Mouse (Mus musculus): ENCODE results near the gene Tubgcp2. TPM values are rescaled to one million over a fixed set of nuclear protein-coding genes. Genes with fewer than 3 reads are reported as not detected.

Tubgcp2 gene
- total and polyA plus RNA-seq, 2 experiments from 2014 or later = 24.5 to 53.1 TPM

DNA sequence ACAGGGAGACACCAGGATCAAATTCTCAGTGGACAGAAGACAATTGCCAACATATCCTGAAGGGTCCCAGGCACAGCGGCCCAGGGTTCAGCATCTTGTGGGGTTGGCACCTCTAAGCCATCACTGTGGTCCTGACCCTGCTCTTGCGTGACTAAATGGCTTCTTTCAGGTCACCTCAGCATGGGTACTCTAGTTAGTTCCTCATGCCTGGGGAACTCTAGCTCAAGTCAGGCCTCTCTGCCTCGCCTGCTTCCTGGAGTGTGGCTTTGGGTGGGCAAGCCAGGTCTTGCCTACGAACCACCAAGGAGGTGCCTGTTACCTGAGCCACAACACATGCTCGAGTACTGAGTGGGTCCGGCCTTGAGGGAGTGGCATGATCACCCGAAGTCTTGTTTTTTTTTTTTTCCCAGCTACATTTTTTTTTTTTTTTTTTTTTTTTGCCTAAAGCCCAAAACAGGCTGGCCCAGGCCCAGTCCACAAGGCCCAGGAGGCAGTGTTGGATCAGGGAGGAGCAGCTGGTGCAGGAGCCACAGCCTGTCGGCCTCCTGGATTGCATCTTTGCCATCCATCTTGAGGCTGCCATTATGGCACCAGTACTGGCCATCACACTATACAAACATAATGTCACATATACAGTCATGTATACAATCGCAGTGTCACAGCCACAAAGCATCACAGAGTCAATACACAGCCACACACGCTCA, 66.1 kb downstream of the Tubgcp2 start:
- H3K4me1 ChIP-seq (ENCODE audit: control insufficient read depth, insufficient read depth) = peaks cover 3% of the 10 kb centered on the region; the same call in 1 of the 2 replicates
- H3K4me2 ChIP-seq (ENCODE audit: low read depth, low read length) = no peak overlapping the region
- ATAC-seq (ENCODE audit: insufficient read depth, low read depth) (no peak), DNase-seq (ENCODE audit: low spot score) (no peak)
- 77% methylated on average over 10 of the region's 10 CpGs for WGBS
- no peaks in the 10 kb centered on the region for H3K9me3 ChIP-seq (replicated peaks; ENCODE audit: control insufficient read depth, low read length)
- H3K9ac ChIP-seq (replicated peaks; ENCODE audit: low read depth, low read length) = no peak overlapping the region
- H3K36me3 ChIP-seq (replicated peaks; ENCODE audit: control insufficient read depth, insufficient read depth, low read length) = no peaks in the 10 kb centered on the region
- H3K27ac ChIP-seq (ENCODE audit: low read depth) = no peak overlapping the region
- peaks cover 5% of the 10 kb centered on the region; the same call in 1 of the 2 replicates for H3K27me3 ChIP-seq (ENCODE audit: control insufficient read depth, insufficient read depth, low read length)
- TF ChIP-seq EP300 (IDR thresholded peaks at IDR 0.05; ENCODE audit: low read depth) (no peak), CTCF (IDR thresholded peaks at IDR 0.05; ENCODE audit: low read depth) (no peak)
- no peak overlapping the region for H3K4me3 ChIP-seq (ENCODE audit: low read depth, low read length)

DNA sequence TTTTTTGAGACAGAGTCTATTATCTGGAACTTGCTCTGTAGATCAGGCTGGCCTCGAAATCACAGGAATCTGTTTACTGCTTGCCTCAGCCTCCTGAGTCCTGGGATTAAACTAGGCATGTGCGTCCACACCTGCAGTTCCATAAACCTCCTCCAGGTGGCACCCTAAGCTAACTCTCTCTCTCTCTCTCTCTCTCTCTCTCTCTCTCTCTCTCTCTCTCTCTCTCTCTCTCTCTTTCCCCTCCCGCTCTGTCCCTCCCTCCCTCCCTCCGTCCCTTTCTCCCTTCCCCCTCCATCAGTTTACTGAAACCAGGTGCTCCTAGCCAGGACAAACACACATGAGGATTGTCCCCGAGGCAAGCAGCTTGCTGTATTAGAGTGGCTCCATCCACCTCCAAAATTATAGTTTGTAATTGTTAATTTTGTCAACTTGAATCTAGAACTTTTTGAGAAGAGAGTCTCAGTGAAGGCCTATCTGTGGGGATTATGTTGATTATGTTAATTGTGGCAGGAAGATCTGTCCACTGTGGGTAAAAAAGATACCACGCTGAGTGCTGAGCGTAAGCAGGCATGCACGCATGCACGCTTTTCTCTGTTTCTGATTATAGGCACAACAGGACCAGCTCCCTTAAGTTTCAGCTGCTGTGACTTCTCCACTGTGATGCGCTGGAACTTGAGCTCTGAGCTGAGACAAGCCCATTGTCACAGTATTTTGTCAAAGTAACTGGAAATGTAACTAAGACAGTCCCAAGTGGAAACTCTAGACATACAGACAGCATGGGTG, 66.9 kb downstream of the Tubgcp2 start:
- DNase-seq (ENCODE audit: low spot score) (peak; percentile 46), ATAC-seq (ENCODE audit: insufficient read depth, low read depth) (no peak)
- Histone ChIP-seq H3K4me2 (ENCODE audit: low read depth, low read length) (no peak overlapping the region), H3K27me3 (ENCODE audit: control insufficient read depth, insufficient read depth, low read length) (peaks cover 5% of the 10 kb centered on the region; the same call in 1 of the 2 replicates), H3K9ac (replicated peaks; ENCODE audit: low read depth, low read length) (no peak overlapping the region), H3K36me3 (replicated peaks; ENCODE audit: control insufficient read depth, insufficient read depth, low read length) (no peaks in the 10 kb centered on the region), H3K27ac (ENCODE audit: low read depth) (no peak overlapping the region), H3K9me3 (replicated peaks; ENCODE audit: control insufficient read depth, low read length) (no peaks in the 10 kb centered on the region), H3K4me3 (ENCODE audit: low read depth, low read length) (no peak overlapping the region), H3K4me1 (ENCODE audit: control insufficient read depth, insufficient read depth) (peaks cover 3% of the 10 kb centered on the region; the same call in 1 of the 2 replicates)
- WGBS = 45% methylated on average over 10 of the region's 10 CpGs
- TF ChIP-seq EP300 (IDR thresholded peaks at IDR 0.05; ENCODE audit: low read depth) (no peak), CTCF (IDR thresholded peaks at IDR 0.05; ENCODE audit: low read depth) (peak; percentile 79)

DNA sequence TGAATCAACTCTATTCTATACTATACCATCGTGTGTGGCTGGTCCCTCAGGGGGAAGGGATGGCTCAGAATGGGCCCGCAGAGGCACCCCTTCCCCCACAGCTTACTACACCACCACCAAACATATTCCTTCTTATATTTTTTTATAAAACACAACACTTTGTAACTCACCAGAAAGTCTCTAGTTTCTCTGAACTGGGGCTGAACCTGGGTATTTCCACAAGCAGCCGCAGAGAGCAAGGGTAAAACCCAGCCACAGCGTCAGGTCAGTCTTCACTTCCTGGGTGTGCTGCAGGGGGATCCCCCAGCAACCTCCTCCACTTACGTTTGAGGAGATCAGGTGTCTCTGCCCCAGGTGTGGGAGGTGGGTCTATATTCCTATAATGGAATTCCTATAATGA, 68.0 kb downstream of the Tubgcp2 start:
- no peak for DNase-seq (ENCODE audit: low spot score)
- Histone ChIP-seq H3K9ac (replicated peaks; ENCODE audit: low read depth, low read length) (no peak overlapping the region), H3K27ac (ENCODE audit: low read depth) (no peak overlapping the region), H3K27me3 (ENCODE audit: control insufficient read depth, insufficient read depth, low read length) (peaks cover 5% of the 10 kb centered on the region; the same call in 1 of the 2 replicates), H3K4me2 (ENCODE audit: low read depth, low read length) (no peak overlapping the region), H3K4me3 (ENCODE audit: low read depth, low read length) (no peak overlapping the region), H3K9me3 (replicated peaks; ENCODE audit: control insufficient read depth, low read length) (no peaks in the 10 kb centered on the region), H3K36me3 (replicated peaks; ENCODE audit: control insufficient read depth, insufficient read depth, low read length) (no peaks in the 10 kb centered on the region), H3K4me1 (ENCODE audit: control insufficient read depth, insufficient read depth) (no peaks in the 10 kb centered on the region)
- no peak for ATAC-seq (ENCODE audit: insufficient read depth, low read depth)
- WGBS = 56% methylated on average over 5 of the region's 5 CpGs
- TF ChIP-seq CTCF (IDR thresholded peaks at IDR 0.05; ENCODE audit: low read depth) (no peak), EP300 (IDR thresholded peaks at IDR 0.05; ENCODE audit: low read depth) (no peak)

DNA sequence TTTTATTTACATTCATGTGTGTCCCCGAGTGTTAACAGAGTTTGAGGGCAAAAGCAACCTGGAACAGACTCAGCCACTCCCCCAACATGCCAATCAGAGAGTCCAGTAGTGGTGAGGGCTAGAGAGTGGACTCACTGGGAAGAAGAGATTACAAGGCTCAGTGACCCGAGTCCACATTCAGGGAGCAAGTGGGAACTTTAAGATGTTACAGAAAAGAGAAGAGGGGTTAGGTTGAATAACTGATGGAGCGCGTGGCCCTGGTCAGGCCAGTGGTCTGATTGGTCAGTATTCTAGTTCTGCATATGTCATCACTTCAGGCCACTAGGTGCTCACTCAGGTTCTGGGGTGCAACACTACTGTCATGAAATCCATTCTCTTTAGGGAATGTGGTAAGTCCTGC, 69.3 kb downstream of the Tubgcp2 start:
- no peak for ATAC-seq (ENCODE audit: insufficient read depth, low read depth)
- no peak overlapping the region for H3K27ac ChIP-seq (ENCODE audit: low read depth)
- H3K9ac ChIP-seq (replicated peaks; ENCODE audit: low read depth, low read length) = no peak overlapping the region
- no peaks in the 10 kb centered on the region for H3K4me1 ChIP-seq (ENCODE audit: control insufficient read depth, insufficient read depth)
- TF ChIP-seq CTCF (IDR thresholded peaks at IDR 0.05; ENCODE audit: low read depth) (no peak), EP300 (IDR thresholded peaks at IDR 0.05; ENCODE audit: low read depth) (no peak)
- no peaks in the 10 kb centered on the region for H3K36me3 ChIP-seq (replicated peaks; ENCODE audit: control insufficient read depth, insufficient read depth, low read length)
- no peak overlapping the region for H3K4me3 ChIP-seq (ENCODE audit: low read depth, low read length)
- DNase-seq (ENCODE audit: low spot score) = no peak
- H3K9me3 ChIP-seq (replicated peaks; ENCODE audit: control insufficient read depth, low read length) = no peaks in the 10 kb centered on the region
- 34% methylated on average over 4 of the region's 4 CpGs for WGBS
- H3K4me2 ChIP-seq (ENCODE audit: low read depth, low read length) = no peak overlapping the region
- peaks cover 5% of the 10 kb centered on the region; the same call in 1 of the 2 replicates for H3K27me3 ChIP-seq (ENCODE audit: control insufficient read depth, insufficient read depth, low read length)

DNA sequence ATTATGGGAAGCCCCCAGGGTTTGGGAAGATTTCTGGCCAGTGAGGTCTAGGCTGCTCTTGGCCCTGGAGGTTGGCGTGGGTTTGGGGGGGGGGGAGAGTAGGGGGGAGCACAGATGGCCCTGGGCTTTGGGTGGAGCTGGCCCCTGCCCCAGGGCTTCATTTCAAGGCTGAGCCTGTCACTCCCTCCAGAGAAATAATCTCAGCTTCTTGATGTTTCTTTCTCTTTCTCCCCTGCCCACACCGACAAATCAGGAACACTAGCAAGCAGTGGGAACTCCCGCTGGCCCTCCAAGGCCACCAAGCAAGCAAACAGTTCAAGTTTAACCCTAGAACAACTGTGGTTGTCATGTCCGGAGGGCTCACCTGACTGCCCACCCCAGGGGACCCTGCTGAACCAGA, 72.7 kb downstream of the Tubgcp2 start:
- Histone ChIP-seq H3K4me1 (ENCODE audit: control insufficient read depth, insufficient read depth) (no peaks in the 10 kb centered on the region), H3K4me3 (ENCODE audit: low read depth, low read length) (no peak overlapping the region), H3K27me3 (ENCODE audit: control insufficient read depth, insufficient read depth, low read length) (peaks cover 15% of the 10 kb centered on the region), H3K9me3 (replicated peaks; ENCODE audit: control insufficient read depth, low read length) (no peaks in the 10 kb centered on the region), H3K4me2 (ENCODE audit: low read depth, low read length) (no peak overlapping the region), H3K36me3 (replicated peaks; ENCODE audit: control insufficient read depth, insufficient read depth, low read length) (no peaks in the 10 kb centered on the region), H3K27ac (ENCODE audit: low read depth) (no peak overlapping the region), H3K9ac (replicated peaks; ENCODE audit: low read depth, low read length) (no peak overlapping the region)
- ATAC-seq (ENCODE audit: insufficient read depth, low read depth) = no peak
- no peak for DNase-seq (ENCODE audit: low spot score)
- TF ChIP-seq CTCF (IDR thresholded peaks at IDR 0.05; ENCODE audit: low read depth) = no peak
- TF ChIP-seq EP300 (IDR thresholded peaks at IDR 0.05; ENCODE audit: low read depth) = no peak
- 62% methylated on average over 4 of the region's 4 CpGs for WGBS

All from heart, postnatal 0 days (tissue).